8 mouse cellular contexts compared by ENCODE assay signal in the genomic region with DNA sequence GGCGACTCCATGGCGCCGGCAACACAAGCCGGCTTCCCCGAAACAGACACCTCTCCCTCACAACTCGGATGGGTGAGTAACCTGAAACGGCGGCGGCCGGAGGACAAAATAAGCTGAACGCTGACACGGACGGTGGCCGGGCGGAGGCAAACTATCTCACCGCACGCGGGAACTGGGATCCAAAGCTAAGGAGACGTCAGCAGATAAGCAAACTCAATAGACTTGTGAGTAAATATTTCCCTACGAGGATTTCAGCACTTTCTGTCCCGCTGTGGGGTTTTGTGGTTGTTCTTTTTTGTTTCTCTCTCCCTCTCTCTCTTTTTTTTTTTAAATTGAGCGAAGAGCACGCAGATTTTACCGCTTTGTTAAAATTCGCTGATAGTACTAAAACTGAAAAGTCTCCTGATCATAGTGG. TPM values are rescaled to one million over a fixed set of nuclear protein-coding genes. Genes with fewer than 3 reads are reported as not detected.
A peak's percentile ranks its signal among the peaks of the same experiment; 100 is the strongest.
DNase-seq lines count a peak whose midpoint lies in the region; ATAC-seq lines count a peak whose summit lies in the region.

TSS of gene Atf6 (minus strand) at position 81 of the 415 bp plus-strand sequence.

- peak; percentile 95 for DNase-seq in adipocyte (ENCODE audit: low spot score)
- DNase-seq in embryo, embryonic 10 days (ENCODE audit: low spot score): peak; percentile 98
- DNase-seq in gastrocnemius, postnatal 10 days: peak; percentile 95
- DNase-seq in induced T-regulatory cell, adult 2 months (ENCODE audit: low read depth): peak; percentile 92
- peak; percentile 87 to 97 for DNase-seq in left cerebral cortex, adult 9 months (ENCODE audit: low spot score in 2 of 2)
- peak; percentile 95 for DNase-seq in right cerebral cortex, postnatal 14 days
- peak; percentile 98 for DNase-seq in urinary bladder, postnatal 36 days (ENCODE audit: low spot score in 2 of 2)

- ATAC-seq in megakaryocyte progenitor cell, adult 5-6 weeks (replicated peaks; ENCODE audit: poor library complexity): peak; percentile 85

RNA-seq across cellular contexts. Expression of gene Atf6, which starts in this region (rescaled TPM):
- 10 to 100 TPM; 17.2 to 17.5 TPM for total RNA-seq in gastrocnemius, postnatal 10 days (2021)
- total RNA-seq in megakaryocyte progenitor cell, adult 5-6 weeks (2015): 27.6 and 31.8 TPM in 2 replicates
- total RNA-seq in megakaryocyte progenitor cell, adult 5-6 weeks (2017): 24.3 and 27.5 TPM in 2 replicates

Comparison
In these comparisons a context has a peak if more than half of its experiments do, and no peak if none do; other contexts are left out.
1. Peak in every context shown above with its lines: DNase-seq and ATAC-seq.